Mouse (Mus musculus): ENCODE measurements around the gene Prdm11.

DNA sequence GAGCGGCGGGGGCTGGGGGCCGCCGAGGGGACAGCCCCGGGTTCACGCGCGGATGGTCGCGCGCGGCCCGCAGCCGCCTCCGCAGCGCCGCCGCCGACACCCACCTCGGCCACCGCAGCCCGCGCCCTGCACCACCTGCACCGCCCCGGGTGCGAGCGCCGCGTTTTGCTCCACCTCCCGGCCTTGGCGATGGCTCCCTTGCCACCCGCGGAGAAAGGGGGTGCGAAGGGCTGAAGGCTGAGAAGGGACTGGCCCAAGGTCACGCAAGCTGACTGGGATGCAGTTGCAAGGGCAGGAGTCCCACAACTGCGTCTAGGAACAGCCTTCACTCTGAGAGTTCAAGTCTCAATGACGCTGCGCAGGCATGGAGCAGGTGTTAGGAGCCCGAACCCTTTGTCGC is 30.9 kb downstream of the Prdm11 start:
- TF ChIP-seq CTCF (IDR thresholded peaks at IDR 0.05; ENCODE audit: control insufficient read depth, insufficient read depth, low read length) (no peak), POLR2A (IDR thresholded peaks at IDR 0.05; ENCODE audit: borderline replicate concordance, control insufficient read depth, low read depth, low read length) (no peak)
